Mouse (Mus musculus) C2C12 (cell line): ENCODE measurements at regions not wholly inside any gene's neighbourhood (a gene's known extent, or its start where the extent isn't known, plus 50 kb on each side); places are given as distances from the start of the nearest gene placed in this dataset.
A peak's percentile ranks its signal among the peaks of the same experiment; 100 is the strongest.

ENCODE experiments used
- H3K27me3 ChIP-seq: one replicate; pipeline ENCODE4 v1.6.1; 2011; ENCODE audit not compliant: control insufficient read depth, insufficient read depth, insufficient read length
- H3K36me3 ChIP-seq: one replicate; pipeline ENCODE4 v1.6.1; 2011; ENCODE audit not compliant: control insufficient read depth, insufficient read depth
- H3K4me3 ChIP-seq: one replicate; pipeline ENCODE4 v1.5.1; 2011; ENCODE audit warnings: mild to moderate bottlenecking, control low read depth; ENCODE audit not compliant: poor library complexity, insufficient read depth, severe bottlenecking
- H3K79me2 ChIP-seq: one replicate; pipeline ENCODE4 v1.6.1; 2011; ENCODE audit not compliant: control insufficient read depth, insufficient read depth
- H3K79me3 ChIP-seq: one replicate; pipeline ENCODE4 v1.6.1; 2011; ENCODE audit warnings: low read depth, control low read depth
- H3ac ChIP-seq: one replicate; pipeline ENCODE3; 2011; ENCODE audit warnings: low read depth; ENCODE audit not compliant: control insufficient read depth, insufficient read length
- CEBPB ChIP-seq: IDR thresholded peaks from one replicate; pipeline ENCODE4 v1.6.1; 2011; ENCODE audit warnings: low read depth, mild to moderate bottlenecking, control low read depth, moderate library complexity
- CTCF ChIP-seq: IDR thresholded peaks from one replicate; pipeline ENCODE4 v1.5.1; 2011; ENCODE audit not compliant: control insufficient read depth, insufficient read depth, insufficient read length
- FOSL1 ChIP-seq: IDR thresholded peaks from one replicate; pipeline ENCODE4 v1.8.0; 2011; ENCODE audit warnings: mild to moderate bottlenecking, low read length; ENCODE audit not compliant: poor library complexity, insufficient read depth, severe bottlenecking
- MAX ChIP-seq: IDR thresholded peaks from one replicate; pipeline ENCODE4 v1.6.1; 2011; ENCODE audit warnings: mild to moderate bottlenecking, control low read depth
- MYOD1 ChIP-seq: IDR thresholded peaks from one replicate; pipeline ENCODE4 v1.6.1; 2011; ENCODE audit warnings: low read depth; ENCODE audit not compliant: control insufficient read depth, insufficient read length
- MYOG ChIP-seq: IDR thresholded peaks from one replicate; pipeline ENCODE4 v1.6.1; 2011; ENCODE audit not compliant: control insufficient read depth, insufficient read length; ENCODE audit errors: extremely low read depth
- USF1 ChIP-seq: IDR thresholded peaks from one replicate; pipeline ENCODE4 v1.6.1; 2011; ENCODE audit warnings: low read depth, mild to moderate bottlenecking, control low read depth, moderate library complexity

GRCm38 (mm10) chr15:22208991-22209390 is 339.8 kb upstream of the Cdh18 start:
- no peak overlapping the region for H3K4me3 ChIP-seq
- no peaks in the 10 kb centered on the region for H3K79me2 ChIP-seq
- H3K27me3 ChIP-seq, result no peaks in the 10 kb centered on the region
- no peaks in the 10 kb centered on the region for H3K36me3 ChIP-seq
- TF ChIP-seq CTCF (no peak), CEBPB (no peak)
- H3K79me3 ChIP-seq, result no peaks in the 10 kb centered on the region
- H3ac ChIP-seq, result no peak overlapping the region

DNA sequence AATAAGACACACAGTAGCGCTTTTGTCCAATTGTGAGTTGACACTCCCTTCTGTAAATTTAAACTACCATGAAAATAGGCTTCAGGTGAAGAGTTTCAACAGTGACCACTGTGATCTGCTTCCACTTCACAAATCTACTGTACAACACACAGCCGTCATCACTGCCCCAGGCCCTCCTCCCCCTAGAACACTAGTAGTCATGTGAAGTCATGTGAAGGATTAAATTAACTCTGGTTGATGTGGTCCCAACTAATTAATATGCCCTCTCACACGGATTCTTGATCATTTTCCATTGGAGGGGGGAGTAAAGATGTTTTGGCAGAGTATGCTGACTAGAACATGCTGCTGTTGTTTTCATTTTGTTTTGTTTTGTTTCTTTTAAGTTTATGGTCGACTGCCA is 316.2 kb upstream of the Cdh18 start:
- Histone ChIP-seq H3ac (no peak overlapping the region), H3K4me3 (no peak overlapping the region), H3K27me3 (no peaks in the 10 kb centered on the region), H3K79me2 (no peaks in the 10 kb centered on the region), H3K79me3 (no peaks in the 10 kb centered on the region), H3K36me3 (no peaks in the 10 kb centered on the region)
- no peak for TF ChIP-seq CTCF
- TF ChIP-seq USF1, result no peak
- no peak for TF ChIP-seq FOSL1
- no peak for TF ChIP-seq MAX
- TF ChIP-seq MYOD1, result no peak
- no peak for TF ChIP-seq MYOG

- H3K4me3 ChIP-seq, result no peak overlapping the region
- H3K27me3 ChIP-seq, result no peaks in the 10 kb centered on the region
- no peaks in the 10 kb centered on the region for H3K36me3 ChIP-seq
- H3K79me3 ChIP-seq, result no peaks in the 10 kb centered on the region
- TF ChIP-seq MAX (no peak), CEBPB (no peak), USF1 (no peak), CTCF (no peak)
- H3K79me2 ChIP-seq, result no peaks in the 10 kb centered on the region
- no peak overlapping the region for H3ac ChIP-seq
Observed at GRCm38 (mm10) chr15:22280919-22281318, 267.9 kb upstream of the Cdh18 start.

- no peak for TF ChIP-seq FOSL1
- Histone ChIP-seq H3K79me3 (no peaks in the 10 kb centered on the region), H3K36me3 (no peaks in the 10 kb centered on the region), H3K4me3 (no peak overlapping the region), H3K79me2 (no peaks in the 10 kb centered on the region), H3ac (no peak overlapping the region), H3K27me3 (no peaks in the 10 kb centered on the region)
Observed at GRCm38 (mm10) chr15:22311016-22311415, 237.8 kb upstream of the Cdh18 start.

- H3K4me3 ChIP-seq, result no peak overlapping the region
- TF ChIP-seq CEBPB (no peak), MYOG (no peak), FOSL1 (no peak), MYOD1 (no peak), MAX (no peak), CTCF (no peak), USF1 (no peak)
- no peak overlapping the region for H3ac ChIP-seq
- H3K36me3 ChIP-seq, result no peaks in the 10 kb centered on the region
- H3K79me2 ChIP-seq, result no peaks in the 10 kb centered on the region
- H3K79me3 ChIP-seq, result no peaks in the 10 kb centered on the region
- no peaks in the 10 kb centered on the region for H3K27me3 ChIP-seq
Observed at GRCm38 (mm10) chr15:22318992-22319391, 229.8 kb upstream of the Cdh18 start.

DNA sequence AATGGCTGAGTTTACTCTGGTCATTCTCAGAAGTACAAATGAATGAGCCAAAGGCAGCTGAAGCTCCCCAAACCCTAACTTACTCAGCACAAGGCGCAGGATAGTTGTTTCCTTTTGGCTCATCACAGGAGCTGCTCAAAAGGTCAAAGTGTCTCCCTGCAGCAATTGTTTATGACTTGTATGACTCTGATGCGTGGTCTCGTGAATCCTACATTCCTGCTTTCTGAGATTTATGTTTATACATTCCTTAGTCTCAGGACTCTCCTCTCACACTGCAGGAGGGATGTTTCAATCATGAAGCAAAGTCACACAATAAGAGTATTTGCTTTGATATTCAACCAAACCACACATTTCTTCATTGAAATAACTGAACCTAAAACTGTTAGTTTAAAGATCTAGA is 209.9 kb upstream of the Cdh18 start:
- H3K36me3 ChIP-seq, result no peaks in the 10 kb centered on the region
- no peaks in the 10 kb centered on the region for H3K79me2 ChIP-seq
- no peak overlapping the region for H3ac ChIP-seq
- H3K79me3 ChIP-seq, result no peaks in the 10 kb centered on the region
- no peak overlapping the region for H3K4me3 ChIP-seq
- H3K27me3 ChIP-seq, result no peaks in the 10 kb centered on the region
- TF ChIP-seq MYOG, result no peak
- peak; percentile 5 for TF ChIP-seq FOSL1

DNA sequence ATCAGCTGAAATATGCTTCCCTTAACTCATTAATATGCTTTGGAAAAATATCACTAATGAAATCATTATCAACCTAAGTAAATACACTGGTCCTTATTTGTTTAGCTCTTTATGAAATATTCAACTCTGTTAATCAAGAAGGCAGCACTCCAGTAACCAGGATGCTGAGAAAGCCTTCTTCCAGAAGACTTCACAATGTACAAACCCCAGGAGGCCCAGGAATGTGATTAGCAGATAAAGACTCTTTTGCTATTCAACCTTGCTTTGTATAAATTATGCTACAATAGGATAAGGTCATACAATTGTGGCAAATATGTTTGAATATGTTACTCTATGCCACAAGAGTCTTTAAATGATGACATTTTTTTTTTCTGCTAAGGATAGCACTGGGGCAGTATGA is 204.5 kb upstream of the Cdh18 start:
- H3K36me3 ChIP-seq, result no peaks in the 10 kb centered on the region
- no peaks in the 10 kb centered on the region for H3K79me3 ChIP-seq
- no peak overlapping the region for H3ac ChIP-seq
- no peak overlapping the region for H3K4me3 ChIP-seq
- H3K27me3 ChIP-seq, result no peaks in the 10 kb centered on the region
- H3K79me2 ChIP-seq, result no peaks in the 10 kb centered on the region
- TF ChIP-seq CTCF (no peak), USF1 (no peak), MYOD1 (no peak), CEBPB (no peak), MAX (no peak), MYOG (no peak), FOSL1 (no peak)
